In the genomic region with DNA sequence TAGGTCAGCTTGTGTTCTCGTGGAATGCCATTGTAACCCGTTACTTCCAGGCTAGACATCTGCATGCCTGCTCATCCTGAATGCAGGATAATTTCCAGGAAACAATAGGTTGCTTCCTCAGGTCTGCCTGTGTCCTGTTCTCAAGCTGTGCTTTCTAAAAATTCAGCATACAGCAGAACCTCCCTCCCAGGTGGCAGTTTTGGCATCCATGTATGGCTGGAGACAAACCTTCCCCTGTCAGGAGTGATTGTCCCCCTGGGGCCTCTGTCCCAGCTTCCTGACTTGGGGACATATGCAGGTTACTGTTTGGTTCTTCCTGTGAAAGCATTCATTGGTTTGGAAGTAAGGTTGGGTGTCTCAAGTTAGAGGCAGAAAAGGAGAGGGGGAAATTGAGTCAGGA, we compare ENCODE assay signal across 20 mouse cellular contexts.
DNase-seq lines count a peak whose midpoint lies in the region; ATAC-seq and TF ChIP-seq lines count a peak whose summit lies in the region.
"Had no signal": no experiment of that assay in that cellular context is flagged by ENCODE, and none has a peak within 500 bp of the region (broad histone marks: within the 10 kb centered on the region; RNA-seq: fewer than 3 reads in every experiment).

No protein-coding gene starts in this region.

- H3K9ac ChIP-seq in hindbrain, embryonic 15.5 days = no peak overlapping the region
- no peak overlapping the region for H3K9ac ChIP-seq in hindbrain, embryonic 11.5 days (ENCODE audit: low read depth, low read length)
- no peak overlapping the region for H3K9ac ChIP-seq in hindbrain, postnatal 0 days (replicated peaks; ENCODE audit: low read length)
- H3K9ac ChIP-seq: heart, embryonic 15.5 days; neural tube, embryonic 12.5 days had no signal

- 42% methylated on average over 2 of the region's 2 CpGs for WGBS in hindbrain, embryonic 15.5 days
- 44% methylated on average over 2 of the region's 2 CpGs for WGBS in hindbrain, embryonic 11.5 days
- WGBS in hindbrain, postnatal 0 days = 24% methylated on average over 2 of the region's 2 CpGs

- no peaks in the 10 kb centered on the region for H3K27me3 ChIP-seq in hindbrain, embryonic 15.5 days
- H3K27me3 ChIP-seq in hindbrain, embryonic 11.5 days (ENCODE audit: control insufficient read depth, insufficient read depth, low read length) = no peaks in the 10 kb centered on the region
- H3K27me3 ChIP-seq in hindbrain, postnatal 0 days (ENCODE audit: insufficient read depth, low read length) = no peaks in the 10 kb centered on the region
- H3K27me3 ChIP-seq: heart, embryonic 15.5 days; neural tube, embryonic 12.5 days had no signal

- no peak for TF ChIP-seq CTCF in hindbrain, postnatal 0 days (IDR thresholded peaks at IDR 0.05; ENCODE audit: low read depth)

- H3K27ac ChIP-seq in hindbrain, embryonic 15.5 days (replicated peaks) = 0 out of 2 replicates have a peak overlapping the region, but pooled peaks have one; percentile 17
- no peak overlapping the region for H3K27ac ChIP-seq in hindbrain, embryonic 11.5 days (ENCODE audit: low read depth, low read length)
- H3K27ac ChIP-seq in hindbrain, postnatal 0 days = peak overlapping the region; percentile 57; the same call in 1 of the 2 replicates
- H3K27ac ChIP-seq: heart, embryonic 15.5 days; limb, embryonic 10.5 days; macrophage; neural tube, embryonic 12.5 days had no signal

- DNase-seq in hindbrain, embryonic 11.5 days (ENCODE audit: low spot score) = no peak
- peak; percentile 50 for DNase-seq in cerebellum, adult 11 months
- DNase-seq in cerebellum, adult 9-10 months = peak; percentile 83
- no peak for DNase-seq in hindbrain, postnatal 0 days (ENCODE audit: low spot score)
- DNase-seq in B cell, adult 2 months = no peak
- no peak for DNase-seq in urinary bladder, postnatal 25 days (ENCODE audit: low spot score)
- no peak for DNase-seq in heart, postnatal 4 days
- DNase-seq: adrenal gland, postnatal 36 days; heart, adult 11 months; kidney, adult 8-10 months; lung, adult 2 months; thymus, postnatal 25 days had no signal

- no peak overlapping the region for H3K4me3 ChIP-seq in hindbrain, embryonic 15.5 days
- no peak overlapping the region for H3K4me3 ChIP-seq in hindbrain, embryonic 11.5 days (ENCODE audit: low read depth, low read length)
- no peak overlapping the region for H3K4me3 ChIP-seq in hindbrain, postnatal 0 days (ENCODE audit: low read length)
- H3K4me3 ChIP-seq: erythroblast, embryonic 14.5 days; heart, embryonic 15.5 days; limb, embryonic 10.5 days; neural tube, embryonic 12.5 days had no signal

- H3K4me1 ChIP-seq in hindbrain, embryonic 15.5 days (replicated peaks) = peaks cover 34% of the 10 kb centered on the region
- no peaks in the 10 kb centered on the region for H3K4me1 ChIP-seq in hindbrain, embryonic 11.5 days (replicated peaks; ENCODE audit: control insufficient read depth, insufficient read depth, low read length)
- peaks cover 14% of the 10 kb centered on the region; the same call in 1 of the 2 replicates for H3K4me1 ChIP-seq in hindbrain, postnatal 0 days (ENCODE audit: insufficient read depth, low read length)
- H3K4me1 ChIP-seq: neural tube, embryonic 12.5 days had no signal

- ATAC-seq in hindbrain, embryonic 15.5 days (ENCODE audit: low FRiP score, low read depth) = no peak
- no peak for ATAC-seq in hindbrain, embryonic 11.5 days (ENCODE audit: low FRiP score)
- no peak for ATAC-seq in hindbrain, postnatal 0 days
- ATAC-seq: forebrain, embryonic 14.5 days had no signal

- no peaks in the 10 kb centered on the region for H3K9me3 ChIP-seq in hindbrain, embryonic 15.5 days
- no peaks in the 10 kb centered on the region for H3K9me3 ChIP-seq in hindbrain, embryonic 11.5 days (ENCODE audit: control insufficient read depth, low read length)
- H3K9me3 ChIP-seq in hindbrain, postnatal 0 days (ENCODE audit: low read length) = no peaks in the 10 kb centered on the region
- H3K9me3 ChIP-seq: heart, embryonic 15.5 days; limb, embryonic 10.5 days; neural tube, embryonic 12.5 days had no signal

- H3K4me2 ChIP-seq in hindbrain, embryonic 15.5 days = no peak overlapping the region
- H3K4me2 ChIP-seq in hindbrain, embryonic 11.5 days (replicated peaks; ENCODE audit: low read depth, low read length) = no peak overlapping the region
- H3K4me2 ChIP-seq in hindbrain, postnatal 0 days (ENCODE audit: low read depth, low read length) = no peak overlapping the region
- H3K4me2 ChIP-seq: heart, embryonic 15.5 days; liver, embryonic 11.5 days; neural tube, embryonic 12.5 days had no signal

- H3K36me3 ChIP-seq in hindbrain, embryonic 15.5 days = no peaks in the 10 kb centered on the region
- H3K36me3 ChIP-seq in hindbrain, embryonic 11.5 days (ENCODE audit: control insufficient read depth, insufficient read depth, low read length) = no peaks in the 10 kb centered on the region
- no peaks in the 10 kb centered on the region for H3K36me3 ChIP-seq in hindbrain, postnatal 0 days (ENCODE audit: insufficient read depth, low read length)
- H3K36me3 ChIP-seq: heart, embryonic 15.5 days; limb, embryonic 10.5 days; neural tube, embryonic 12.5 days had no signal

Comparison
In these comparisons a context has a peak if more than half of its experiments do, and no peak if none do; other contexts are left out.
1. DNase-seq: peak in cerebellum, adult 11 months (single experiment) and cerebellum, adult 9-10 months (single experiment); none in hindbrain, embryonic 11.5 days (single experiment), hindbrain, postnatal 0 days (single experiment), B cell, adult 2 months (0 of 2), urinary bladder, postnatal 25 days (single experiment) and heart, postnatal 4 days (single experiment).